Mouse (Mus musculus): ENCODE results near the gene Appl2. TPM values are rescaled to one million over a fixed set of nuclear protein-coding genes. Genes with fewer than 3 reads are reported as not detected.
A peak's percentile ranks its signal among the peaks of the same experiment; 100 is the strongest.

Appl2 gene
- polyA plus RNA-seq, 1 experiment from 2014 or later, result 54.3 TPM

GRCm38 (mm10) chr10:83645716-83645990 is 2.9 kb downstream of the Appl2 start:
- WGBS, result 90% methylated on average over 3 of the region's 3 CpGs
- peaks cover 38% of the 10 kb centered on the region for H3K4me1 ChIP-seq
- no peak for ATAC-seq (ENCODE audit: low FRiP score, low read depth)

GRCm38 (mm10) chr10:83644865-83645715 is 3.4 kb downstream of the Appl2 start:
- Histone ChIP-seq H3K9ac (0 out of 2 replicates have a peak overlapping the region, but pooled peaks have one; percentile 6), H3K4me3 (no peak overlapping the region), H3K27me3 (replicated peaks) (no peaks in the 10 kb centered on the region), H3K4me1 (peaks cover 38% of the 10 kb centered on the region), H3K4me2 (replicated peaks) (peak overlapping the region; percentile 28; the same call in 1 of the 2 replicates), H3K9me3 (no peaks in the 10 kb centered on the region), H3K36me3 (no peaks in the 10 kb centered on the region), H3K27ac (no peak overlapping the region)
- WGBS, result 57% methylated on average over 16 of the region's 16 CpGs
- ATAC-seq (ENCODE audit: low FRiP score, low read depth), result no peak

More at GRCm38 (mm10) chr10:83645716-83645990, 2.9 kb downstream of the Appl2 start:
- Histone ChIP-seq H3K9me3 (no peaks in the 10 kb centered on the region), H3K27ac (no peak overlapping the region), H3K4me2 (replicated peaks) (no peak overlapping the region; the same call in 1 of the 2 replicates), H3K4me3 (no peak overlapping the region), H3K27me3 (replicated peaks) (no peaks in the 10 kb centered on the region), H3K36me3 (no peaks in the 10 kb centered on the region), H3K9ac (no peak overlapping the region)

GRCm38 (mm10) chr10:83644167-83644566 is 4.4 kb downstream of the Appl2 start:
- peaks cover 36% of the 10 kb centered on the region for H3K4me1 ChIP-seq
- WGBS, result 86% methylated on average over 8 of the region's 8 CpGs
- no peak for ATAC-seq (ENCODE audit: low FRiP score, low read depth)

DNA sequence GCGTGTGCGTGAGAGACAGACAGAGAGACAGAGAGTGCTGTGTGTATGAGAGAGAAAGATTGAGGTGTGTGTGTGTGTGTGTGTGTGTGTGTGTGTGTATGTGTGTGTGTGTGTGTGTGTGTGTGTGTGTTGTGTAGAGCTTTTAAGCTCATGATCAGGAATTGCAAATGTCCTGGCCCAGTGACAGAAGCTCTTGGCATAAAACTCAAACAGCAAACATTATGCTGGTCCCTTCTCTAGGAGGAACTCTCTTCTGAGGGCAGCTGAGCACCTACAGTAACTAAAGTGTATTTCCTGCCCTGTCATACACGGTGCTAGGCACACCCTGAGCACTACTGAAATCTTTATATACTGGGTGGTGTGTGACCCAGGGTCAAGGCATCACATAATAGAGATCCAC is 6.9 kb downstream of the Appl2 start:
- WGBS, result 82% methylated on average over 3 of the region's 3 CpGs

More at GRCm38 (mm10) chr10:83644167-83644566, 4.4 kb downstream of the Appl2 start:
- Histone ChIP-seq H3K36me3 (0 out of 2 replicates have a peak, but pooled peaks cover 1% of the 10 kb centered on the region), H3K27ac (no peak overlapping the region), H3K4me2 (replicated peaks) (no peak overlapping the region), H3K27me3 (replicated peaks) (no peaks in the 10 kb centered on the region), H3K4me3 (no peak overlapping the region), H3K9ac (no peak overlapping the region), H3K9me3 (no peaks in the 10 kb centered on the region)

DNA sequence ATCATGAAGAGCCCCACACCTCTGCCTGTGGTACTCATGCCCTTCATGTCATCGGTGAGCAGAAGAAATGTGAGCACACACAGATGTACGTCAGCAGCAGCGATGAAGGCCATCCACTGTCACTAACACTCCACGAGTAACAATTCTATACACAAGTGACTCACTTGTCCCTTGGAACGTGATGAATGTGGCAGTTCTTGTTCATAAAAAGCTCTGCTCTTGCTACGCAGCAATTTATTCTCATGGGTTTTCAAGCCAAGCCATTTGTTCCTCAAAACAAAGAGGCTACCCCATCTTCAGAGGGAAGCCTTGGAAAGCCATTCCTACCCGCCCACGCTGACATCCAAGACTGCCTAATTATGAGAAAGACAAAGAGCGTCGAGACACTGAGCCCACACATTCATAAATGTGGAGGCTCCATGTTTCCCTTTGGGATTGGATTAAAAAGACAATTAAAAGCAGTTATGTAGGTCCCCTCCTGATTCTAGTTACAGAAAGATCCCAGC is 8.6 kb downstream of the Appl2 start:
- Histone ChIP-seq H3K27me3 (replicated peaks) (no peaks in the 10 kb centered on the region), H3K9me3 (no peaks in the 10 kb centered on the region), H3K27ac (no peak overlapping the region), H3K4me2 (replicated peaks) (no peak overlapping the region), H3K36me3 (0 out of 2 replicates have a peak, but pooled peaks cover 4% of the 10 kb centered on the region), H3K9ac (no peak overlapping the region), H3K4me1 (peaks cover 14% of the 10 kb centered on the region), H3K4me3 (no peak overlapping the region)
- WGBS, result 68% methylated on average over 10 of the region's 10 CpGs
- ATAC-seq (ENCODE audit: low FRiP score, low read depth), result no peak

More for the DNA sequence above, 6.9 kb downstream of the Appl2 start:
- H3K4me2 ChIP-seq (replicated peaks), result no peak overlapping the region
- no peak overlapping the region for H3K27ac ChIP-seq
- H3K9ac ChIP-seq, result no peak overlapping the region
- H3K9me3 ChIP-seq, result no peaks in the 10 kb centered on the region
- H3K4me1 ChIP-seq, result peaks cover 25% of the 10 kb centered on the region
- no peaks in the 10 kb centered on the region for H3K27me3 ChIP-seq (replicated peaks)
- no peak for ATAC-seq (ENCODE audit: low FRiP score, low read depth)
- H3K36me3 ChIP-seq, result 0 out of 2 replicates have a peak, but pooled peaks cover 4% of the 10 kb centered on the region
- no peak overlapping the region for H3K4me3 ChIP-seq

DNA sequence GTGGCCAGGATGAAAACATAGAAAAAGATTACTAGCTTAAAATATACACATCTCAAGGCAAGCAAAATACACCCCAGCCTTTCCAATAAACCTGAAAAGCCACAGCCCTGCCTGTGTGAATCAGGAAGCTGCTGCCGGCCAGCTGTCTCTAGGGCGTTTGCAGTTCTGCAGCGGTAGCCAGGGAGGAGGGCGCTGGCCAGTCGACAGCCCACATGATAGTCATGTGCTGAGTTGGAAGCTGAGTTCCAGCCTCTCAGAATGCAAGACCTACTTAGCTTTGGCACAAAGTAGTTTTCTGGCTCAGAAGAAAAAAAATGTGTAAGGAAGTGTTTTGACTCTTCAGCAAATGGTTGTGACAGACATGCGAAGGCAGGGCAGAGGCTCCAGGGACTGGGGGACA is 11.2 kb downstream of the Appl2 start:
- no peaks in the 10 kb centered on the region for H3K27me3 ChIP-seq (replicated peaks)
- no peak for ATAC-seq (ENCODE audit: low FRiP score, low read depth)
- H3K4me1 ChIP-seq, result peaks cover 10% of the 10 kb centered on the region
- H3K9ac ChIP-seq, result no peak overlapping the region
- 54% methylated on average over 6 of the region's 6 CpGs for WGBS
- no peak overlapping the region for H3K4me3 ChIP-seq
- no peak overlapping the region for H3K4me2 ChIP-seq (replicated peaks)
- H3K27ac ChIP-seq, result no peak overlapping the region
- no peaks in the 10 kb centered on the region for H3K9me3 ChIP-seq
- H3K36me3 ChIP-seq, result peaks cover 7% of the 10 kb centered on the region; the same call in 1 of the 2 replicates

- Histone ChIP-seq H3K4me2 (replicated peaks) (no peak overlapping the region), H3K4me1 (peaks cover 10% of the 10 kb centered on the region), H3K27me3 (replicated peaks) (no peaks in the 10 kb centered on the region), H3K4me3 (no peak overlapping the region), H3K9me3 (no peaks in the 10 kb centered on the region), H3K36me3 (peaks cover 15% of the 10 kb centered on the region), H3K27ac (no peak overlapping the region), H3K9ac (no peak overlapping the region)
- ATAC-seq (ENCODE audit: low FRiP score, low read depth), result no peak
- 94% methylated on average over 2 of the region's 2 CpGs for WGBS
Measured at GRCm38 (mm10) chr10:83636191-83636590, 12.3 kb downstream of the Appl2 start.

DNA sequence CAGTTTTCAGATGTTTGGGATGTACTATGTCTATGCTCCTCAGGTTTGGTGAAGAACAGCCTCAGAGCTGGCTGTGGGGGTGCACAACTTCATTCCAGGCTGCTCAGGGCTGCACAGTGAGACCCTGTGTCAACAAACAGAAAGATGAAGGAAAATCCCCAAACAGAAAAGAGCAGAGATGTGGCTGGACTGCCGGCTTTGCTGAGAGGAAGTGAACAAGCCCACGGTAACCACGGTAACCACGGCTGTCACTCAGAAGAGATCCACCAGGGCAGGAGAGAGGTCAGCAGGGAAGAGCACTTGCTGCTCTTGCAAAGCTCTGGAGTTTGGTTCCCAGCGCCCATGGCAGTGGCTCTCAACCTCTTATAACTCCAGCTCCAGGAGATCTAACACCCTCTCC is 14.1 kb downstream of the Appl2 start:
- no peaks in the 10 kb centered on the region for H3K9me3 ChIP-seq
- H3K36me3 ChIP-seq, result peaks cover 17% of the 10 kb centered on the region
- no peak for ATAC-seq (ENCODE audit: low FRiP score, low read depth)
- H3K27me3 ChIP-seq (replicated peaks), result no peaks in the 10 kb centered on the region
- H3K4me3 ChIP-seq, result no peak overlapping the region
- H3K4me1 ChIP-seq, result peaks cover 10% of the 10 kb centered on the region
- H3K27ac ChIP-seq, result no peak overlapping the region
- H3K4me2 ChIP-seq (replicated peaks), result no peak overlapping the region
- H3K9ac ChIP-seq, result no peak overlapping the region
- WGBS, result 45% methylated on average over 5 of the region's 5 CpGs

DNA sequence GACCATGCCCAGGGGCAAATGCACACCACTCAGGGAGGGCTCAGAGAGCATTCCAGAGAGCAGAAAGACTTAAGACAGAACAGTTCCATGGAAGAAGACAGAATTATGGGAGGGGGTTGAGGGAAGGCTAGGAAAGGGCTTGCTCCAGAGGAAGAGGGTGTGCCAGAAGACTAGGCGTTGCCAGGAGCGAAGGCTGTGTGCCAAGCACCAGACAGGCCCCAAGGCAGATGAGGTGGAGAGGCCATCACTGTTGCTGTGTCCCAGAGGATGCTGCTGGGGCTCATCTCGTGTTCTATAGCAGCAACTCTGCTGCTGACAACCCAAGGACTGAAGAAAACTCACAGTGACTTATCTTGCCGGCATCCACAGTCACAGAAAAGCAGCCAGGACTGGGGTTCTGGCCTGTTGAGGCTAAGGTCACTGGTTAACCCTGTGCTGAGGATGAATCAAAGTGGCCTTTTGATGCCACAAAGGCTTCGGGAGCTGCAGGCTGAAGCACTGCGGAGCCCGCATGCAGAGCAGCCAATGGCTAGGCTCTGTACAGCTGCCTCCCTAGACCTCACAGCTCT is 15.6 kb downstream of the Appl2 start:
- peaks cover 10% of the 10 kb centered on the region for H3K4me1 ChIP-seq
- peaks cover 22% of the 10 kb centered on the region for H3K36me3 ChIP-seq
- H3K9me3 ChIP-seq, result no peaks in the 10 kb centered on the region
- H3K27ac ChIP-seq, result no peak overlapping the region
- H3K4me3 ChIP-seq, result no peak overlapping the region
- ATAC-seq (ENCODE audit: low FRiP score, low read depth), result no peak
- no peaks in the 10 kb centered on the region for H3K27me3 ChIP-seq (replicated peaks)
- WGBS, result 81% methylated on average over 7 of the region's 7 CpGs
- H3K9ac ChIP-seq, result 0 out of 2 replicates have a peak overlapping the region, but pooled peaks have one; percentile 3
- H3K4me2 ChIP-seq (replicated peaks), result no peak overlapping the region

DNA sequence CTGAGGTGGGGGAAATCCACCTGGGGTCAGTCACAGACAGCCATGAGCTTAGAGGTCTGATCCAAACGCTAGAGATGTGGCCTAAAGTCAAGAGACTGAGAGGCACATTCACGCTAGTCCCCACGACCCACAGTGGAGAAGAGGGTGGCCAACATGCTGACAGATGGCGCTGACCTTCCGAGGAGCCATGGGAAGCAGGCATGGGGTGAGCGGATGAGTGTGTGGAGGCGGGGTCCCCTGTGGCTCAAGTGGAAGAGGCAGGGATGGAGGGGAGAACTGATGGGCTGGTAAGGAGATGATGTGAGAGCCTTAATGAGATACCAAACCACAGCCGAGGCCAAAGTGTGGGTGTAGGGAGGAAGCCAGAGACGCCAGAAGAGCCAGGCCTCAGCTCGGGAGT is 16.8 kb downstream of the Appl2 start:
- no peak overlapping the region for H3K27ac ChIP-seq
- WGBS, result 86% methylated on average over 10 of the region's 10 CpGs
- no peaks in the 10 kb centered on the region for H3K27me3 ChIP-seq (replicated peaks)
- no peak overlapping the region for H3K4me3 ChIP-seq
- H3K4me2 ChIP-seq (replicated peaks), result no peak overlapping the region
- ATAC-seq (ENCODE audit: low FRiP score, low read depth), result no peak
- H3K9me3 ChIP-seq, result no peaks in the 10 kb centered on the region
- H3K9ac ChIP-seq, result no peak overlapping the region
- peaks cover 10% of the 10 kb centered on the region for H3K4me1 ChIP-seq
- H3K36me3 ChIP-seq, result peaks cover 26% of the 10 kb centered on the region

GRCm38 (mm10) chr10:83630899-83631298 is 17.6 kb downstream of the Appl2 start:
- Histone ChIP-seq H3K4me2 (replicated peaks) (no peak overlapping the region), H3K9ac (no peak overlapping the region), H3K27ac (no peak overlapping the region), H3K4me1 (peaks cover 10% of the 10 kb centered on the region), H3K4me3 (no peak overlapping the region), H3K27me3 (replicated peaks) (no peaks in the 10 kb centered on the region), H3K9me3 (no peaks in the 10 kb centered on the region), H3K36me3 (peaks cover 26% of the 10 kb centered on the region)
- 65% methylated on average over 3 of the region's 3 CpGs for WGBS
- ATAC-seq (ENCODE audit: low FRiP score, low read depth), result no peak

GRCm38 (mm10) chr10:83629878-83630277 is 18.7 kb downstream of the Appl2 start:
- H3K36me3 ChIP-seq, result peaks cover 27% of the 10 kb centered on the region

More at GRCm38 (mm10) chr10:83629878-83630277, 18.7 kb downstream of the Appl2 start:
- no peaks in the 10 kb centered on the region for H3K27me3 ChIP-seq (replicated peaks)
- no peak for ATAC-seq (ENCODE audit: low FRiP score, low read depth)
- H3K4me1 ChIP-seq, result peaks cover 6% of the 10 kb centered on the region
- H3K9me3 ChIP-seq, result no peaks in the 10 kb centered on the region
- WGBS, result 96% methylated on average over 5 of the region's 5 CpGs
- no peak overlapping the region for H3K4me3 ChIP-seq
- no peak overlapping the region for H3K27ac ChIP-seq
- no peak overlapping the region for H3K4me2 ChIP-seq (replicated peaks)
- no peak overlapping the region for H3K9ac ChIP-seq
